Mouse (Mus musculus): ENCODE measurements around the gene Kcna1. TPM values are rescaled to one million over a fixed set of nuclear protein-coding genes. Genes with fewer than 3 reads are reported as not detected.

Kcna1 gene
- 100 to 1,000 TPM; 117 to 124 TPM for total RNA-seq (2021)

DNA sequence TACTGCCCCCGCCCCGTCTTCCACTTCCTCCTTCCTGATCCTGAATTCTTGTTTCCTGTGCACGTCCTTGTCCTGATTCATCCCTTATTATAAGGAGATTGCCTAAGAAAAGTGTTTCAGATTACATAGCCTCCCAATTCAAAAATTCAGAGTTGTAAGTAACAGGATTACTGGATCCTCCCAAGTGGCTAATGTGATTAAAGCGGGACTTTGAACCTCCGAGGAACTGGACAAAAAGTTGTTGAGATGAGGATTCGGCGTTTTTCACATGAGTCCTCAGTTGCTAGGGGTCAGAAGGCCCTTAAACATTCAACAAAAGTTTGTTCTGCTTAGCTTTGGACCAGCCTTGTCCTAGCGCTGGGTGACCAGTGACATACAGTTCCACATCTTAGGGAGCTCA lies at the start of gene Kcna1:
TSS of gene Kcna1 (minus strand) at position 4 of the 400 bp plus-strand sequence.
- intact Hi-C loops (cut with DNase I), result no loop called here
- DNase-seq (ENCODE audit: low spot score in 2 of 2), result no peak

DNA sequence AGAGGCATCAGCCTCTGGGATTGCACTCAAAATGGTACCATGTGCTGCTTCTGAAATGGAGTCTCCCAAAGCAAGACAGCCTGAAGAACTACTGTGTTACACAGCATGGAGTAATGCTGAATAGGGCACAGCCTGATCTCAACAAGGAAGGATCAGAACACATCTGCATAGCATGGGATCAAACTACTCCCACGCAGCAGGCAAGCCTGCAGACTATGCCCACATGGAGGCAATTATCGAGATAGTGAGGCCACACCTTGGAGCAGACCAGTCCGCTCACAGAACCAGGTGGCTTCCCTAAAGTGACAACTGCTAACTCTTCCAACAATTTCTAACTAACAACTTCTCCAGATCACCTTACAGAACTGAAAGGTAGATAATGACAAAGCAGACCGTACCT lies 40.9 kb upstream of the Kcna1 start:
- no peak for DNase-seq (ENCODE audit: low spot score in 2 of 2)
- intact Hi-C loops (cut with DNase I), result no loop called here

DNA sequence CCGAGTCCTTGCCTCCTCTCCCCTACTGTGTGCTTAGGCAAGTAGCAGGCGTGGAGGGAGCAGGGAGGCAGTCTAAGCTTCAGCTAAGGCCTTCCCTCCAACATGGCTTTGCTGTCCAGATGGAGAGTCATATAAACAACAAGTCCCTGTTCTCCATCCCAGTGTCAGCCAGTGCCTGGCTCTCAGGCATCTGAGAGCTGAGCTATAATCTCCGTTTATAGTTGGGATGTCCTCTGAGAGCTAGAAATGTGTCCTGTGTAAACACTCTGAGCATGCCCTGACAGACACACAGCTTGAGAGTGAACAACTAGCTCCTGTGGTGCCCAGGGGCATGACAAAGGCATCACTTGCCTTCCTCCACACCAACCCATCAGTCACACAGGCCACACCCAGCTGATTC lies 39.0 kb upstream of the Kcna1 start:
- DNase-seq (ENCODE audit: low spot score in 2 of 2), result no peak
- intact Hi-C loops (cut with DNase I), result no loop called here

DNA sequence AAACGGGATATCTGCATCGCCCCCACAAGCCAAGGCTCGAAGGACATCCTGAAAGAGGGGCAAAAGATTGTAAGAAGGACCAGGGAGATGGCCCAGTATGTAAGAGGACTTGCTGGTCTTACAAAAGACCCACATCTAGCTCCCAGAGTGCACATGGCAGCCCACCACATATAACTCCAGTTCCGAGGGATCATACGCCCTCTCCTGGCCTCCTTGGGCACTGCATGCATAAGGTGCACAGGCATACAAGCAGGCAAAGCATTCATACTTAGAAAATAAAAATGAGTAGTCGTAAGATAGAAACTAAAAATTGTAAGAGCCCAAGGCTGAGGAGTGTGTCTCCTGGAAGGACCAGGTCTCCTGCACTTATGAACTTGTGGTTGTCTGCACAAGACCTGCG lies 32.8 kb upstream of the Kcna1 start:
- no peak for DNase-seq (ENCODE audit: low spot score in 2 of 2)
- intact Hi-C loops (cut with DNase I), result no loop called here

DNA sequence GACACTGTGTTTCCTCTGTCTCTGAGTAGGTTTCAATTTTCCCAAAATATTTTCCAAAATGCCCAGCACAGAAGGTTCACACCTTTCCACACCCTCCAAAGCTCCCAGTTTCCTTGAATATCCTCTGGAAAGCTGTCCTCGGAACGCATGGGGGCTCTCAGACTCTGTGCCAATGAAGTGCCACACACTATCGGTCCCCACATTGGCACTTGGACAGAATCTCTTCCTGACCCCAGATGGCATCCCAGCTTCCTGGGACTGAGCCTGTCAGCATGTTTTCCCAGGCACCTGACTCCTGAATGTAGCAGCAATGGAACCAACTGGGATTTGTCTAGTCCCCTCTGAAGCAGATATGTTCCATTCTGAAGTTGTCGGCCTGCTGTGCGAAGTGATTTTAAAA lies 20.8 kb upstream of the Kcna1 start:
- intact Hi-C loops (cut with DNase I), result no loop called here
- DNase-seq (ENCODE audit: low spot score in 2 of 2), result no peak

DNA sequence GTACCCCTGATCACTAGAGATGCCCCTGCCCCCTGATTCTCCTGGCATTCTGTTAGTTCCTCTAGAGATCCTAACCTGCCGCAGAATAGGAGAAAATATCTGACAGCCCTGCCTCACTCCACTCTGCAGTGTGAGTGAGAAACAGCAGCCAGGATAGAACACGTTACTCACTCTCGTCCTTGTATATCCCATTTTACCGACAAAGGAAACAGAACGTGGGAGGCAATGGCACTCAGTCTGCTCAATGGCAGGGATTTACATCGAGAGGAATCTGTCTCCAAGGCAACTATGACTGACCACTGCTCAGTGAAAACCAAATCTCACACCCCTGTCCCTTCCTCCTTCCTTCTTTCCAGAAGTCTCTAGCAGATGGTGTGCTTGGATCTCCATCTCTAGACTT lies 19.9 kb upstream of the Kcna1 start:
- no peak for DNase-seq (ENCODE audit: low spot score in 2 of 2)
- intact Hi-C loops (cut with DNase I), result no loop called here

DNA sequence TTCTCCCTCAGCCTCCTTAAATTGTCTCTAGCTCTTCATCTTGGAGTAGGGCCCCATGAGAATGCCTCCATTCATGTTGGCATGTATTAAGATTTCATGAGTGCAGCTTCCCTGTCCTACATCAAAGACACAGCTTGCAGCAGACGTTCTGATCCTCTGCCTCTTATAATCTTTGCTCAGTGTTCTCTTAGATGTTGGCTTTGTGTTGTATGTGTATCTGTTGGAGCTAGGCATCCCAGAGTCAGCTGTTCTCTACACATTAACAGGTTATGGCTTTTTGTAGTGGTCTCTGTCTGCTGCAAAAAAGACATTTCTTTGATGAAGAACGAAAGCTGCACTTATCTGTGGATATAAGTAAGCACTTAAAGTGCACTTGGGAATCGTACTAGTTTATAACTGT lies 18.4 kb upstream of the Kcna1 start:
- no peak for DNase-seq (ENCODE audit: low spot score in 2 of 2)
- intact Hi-C loops (cut with DNase I), result no loop called here

GRCm38 (mm10) chr6:126657646-126658394 lies 11.6 kb upstream of the Kcna1 start:
- intact Hi-C loops (cut with DNase I), result no loop called here
- DNase-seq (ENCODE audit: low spot score in 2 of 2), result no peak

- intact Hi-C loops (cut with DNase I), result no loop called here
- no peak for DNase-seq (ENCODE audit: low spot score in 2 of 2)
These were observed 7.4 kb upstream of the Kcna1 start for GRCm38 (mm10) chr6:126653561-126653960.

- intact Hi-C loops (cut with DNase I), result loop anchor here (1.0 to 2.0 kb wide), 2 partner anchors 57 to 76 kb away; no protein-coding TSS in a partner anchor
- DNase-seq (ENCODE audit: low spot score in 2 of 2), result peak; percentile 83 to 84
These were observed 383 bp downstream of the Kcna1 start for GRCm38 (mm10) chr6:126645644-126646358.

DNA sequence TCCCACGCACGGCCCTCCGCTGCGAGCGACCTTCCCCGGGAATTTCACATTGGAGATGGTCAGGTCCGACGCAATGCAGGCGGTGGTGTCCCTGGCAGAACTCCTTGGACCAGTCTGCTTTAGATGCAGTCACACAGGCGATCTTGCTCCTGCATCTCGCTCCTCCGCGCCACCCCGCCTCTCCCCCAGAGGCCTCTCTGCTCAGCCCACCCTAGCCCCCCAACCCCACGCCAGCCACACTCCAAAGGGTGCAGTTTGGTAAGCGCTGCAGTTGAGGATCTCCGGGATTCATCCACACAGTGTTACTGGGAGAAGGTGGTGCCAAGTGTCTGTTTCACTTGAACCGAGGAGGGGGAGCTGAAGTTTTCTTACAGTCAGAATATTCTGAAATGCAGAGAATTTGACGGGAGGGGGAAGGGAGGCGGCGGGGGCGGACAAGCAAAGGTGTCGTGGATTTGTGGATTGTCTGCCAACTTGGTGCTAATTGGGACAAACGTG lies 1.1 kb downstream of the Kcna1 start:
- intact Hi-C loops (cut with DNase I), result loop anchor here (1.0 to 2.0 kb wide), 2 partner anchors 58 to 76 kb away; no protein-coding TSS in a partner anchor
- peak; percentile 72 to 78 for DNase-seq (ENCODE audit: low spot score in 2 of 2)

- peak; percentile 73 to 75 for DNase-seq (ENCODE audit: low spot score in 2 of 2)
- intact Hi-C loops (cut with DNase I), result loop anchor here (1.0 to 5.0 kb wide), 3 partner anchors 52 to 75 kb away; no protein-coding TSS in a partner anchor
These were observed 1.8 kb downstream of the Kcna1 start for GRCm38 (mm10) chr6:126644181-126645043.

DNA sequence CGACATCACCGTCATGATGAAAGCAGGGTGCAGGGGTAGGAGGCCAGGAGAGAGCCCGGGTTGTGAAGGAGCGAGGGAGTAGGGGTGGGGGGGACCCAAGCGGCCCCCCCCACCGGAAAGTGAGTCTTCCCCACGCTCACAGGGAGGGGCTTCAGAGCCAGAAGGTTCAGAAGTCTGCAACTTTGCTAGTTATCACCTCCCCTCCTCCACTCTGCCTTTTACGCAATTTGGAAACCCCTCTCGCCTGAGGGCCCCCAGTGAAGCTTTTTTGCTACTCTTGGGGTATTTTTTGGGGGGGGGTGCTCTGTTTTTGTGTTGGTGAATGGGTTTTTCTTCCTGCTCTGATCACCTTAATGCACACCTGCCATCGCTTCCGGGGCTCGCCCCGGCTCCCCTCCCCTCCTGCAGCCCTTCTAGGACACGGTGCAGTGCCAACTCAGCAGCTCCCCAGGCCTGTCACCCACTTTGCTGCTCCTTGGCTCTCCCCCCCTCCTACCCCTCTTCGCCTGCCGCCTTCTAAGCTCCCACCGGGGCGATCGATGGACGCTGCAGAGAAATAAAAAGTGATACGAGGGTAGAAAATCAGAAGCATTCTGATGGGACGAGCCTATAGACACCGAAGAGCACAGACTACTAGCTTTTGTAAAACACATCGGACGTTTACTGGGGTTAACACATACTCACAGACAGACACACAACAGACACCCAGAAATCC lies 2.7 kb downstream of the Kcna1 start:
- intact Hi-C loops (cut with DNase I), result loop anchor here (2.0 to 5.0 kb wide), 2 partner anchors 51 to 59 kb away; no protein-coding TSS in a partner anchor
- DNase-seq (ENCODE audit: low spot score in 2 of 2), result peak in 1 of 2 experiments; percentile 27

DNA sequence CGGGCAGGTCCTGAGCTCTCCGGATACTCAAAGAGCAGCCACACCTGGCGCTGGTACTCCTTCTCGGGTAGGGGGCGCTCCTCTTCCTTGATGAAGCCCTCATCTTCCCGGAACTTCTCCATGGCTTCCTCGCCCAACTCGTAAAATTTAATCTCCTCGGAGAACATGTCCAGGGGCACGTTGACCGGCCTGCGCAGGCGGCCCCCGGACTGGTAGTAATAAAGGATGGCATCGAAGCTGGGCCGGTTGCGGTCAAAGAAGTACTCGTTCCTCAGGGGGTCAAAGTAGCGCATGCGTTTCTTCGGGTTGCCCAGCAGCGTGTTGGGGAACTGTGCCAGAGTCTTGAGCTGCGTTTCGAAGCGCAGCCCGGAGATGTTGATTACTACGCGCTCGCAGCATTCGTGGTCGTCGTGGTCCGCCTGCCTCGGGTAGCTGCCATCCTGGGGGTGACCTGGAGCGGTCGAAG lies 3.3 kb downstream of the Kcna1 start:
- intact Hi-C loops (cut with DNase I), result loop anchor here (5.0 kb wide), 1 partner anchor 51 kb away; no protein-coding TSS in a partner anchor
- DNase-seq (ENCODE audit: low spot score in 2 of 2), result peak; percentile 55 to 64

- intact Hi-C loops (cut with DNase I), result no loop called here
- DNase-seq (ENCODE audit: low spot score in 2 of 2), result no peak
These were observed 17.7 kb downstream of the Kcna1 start for GRCm38 (mm10) chr6:126628451-126628850.

DNA sequence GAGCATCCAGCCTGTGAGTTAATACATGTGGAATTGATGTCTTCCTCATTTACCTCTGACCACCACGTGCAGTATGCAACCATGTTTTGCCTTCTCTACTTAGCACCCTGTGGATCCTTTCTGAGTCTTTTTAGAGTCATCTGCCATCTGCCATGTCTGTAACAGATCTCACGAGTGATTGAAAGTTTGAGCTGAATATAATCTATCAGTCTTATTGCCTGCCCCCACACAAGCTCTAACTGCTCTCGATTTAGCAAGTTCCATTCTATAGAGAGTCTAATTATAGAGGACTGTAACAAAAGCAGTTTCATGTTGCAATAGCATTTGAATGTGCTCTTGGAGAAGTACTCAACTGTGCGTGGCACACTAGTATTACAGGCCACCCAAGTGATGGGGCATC lies 27.7 kb downstream of the Kcna1 start:
- intact Hi-C loops (cut with DNase I), result no loop called here
- no peak for DNase-seq (ENCODE audit: low spot score in 2 of 2)

GRCm38 (mm10) chr6:126610746-126611145 lies 35.4 kb downstream of the Kcna1 start:
- DNase-seq (ENCODE audit: low spot score in 2 of 2), result no peak
- intact Hi-C loops (cut with DNase I), result no loop called here

DNA sequence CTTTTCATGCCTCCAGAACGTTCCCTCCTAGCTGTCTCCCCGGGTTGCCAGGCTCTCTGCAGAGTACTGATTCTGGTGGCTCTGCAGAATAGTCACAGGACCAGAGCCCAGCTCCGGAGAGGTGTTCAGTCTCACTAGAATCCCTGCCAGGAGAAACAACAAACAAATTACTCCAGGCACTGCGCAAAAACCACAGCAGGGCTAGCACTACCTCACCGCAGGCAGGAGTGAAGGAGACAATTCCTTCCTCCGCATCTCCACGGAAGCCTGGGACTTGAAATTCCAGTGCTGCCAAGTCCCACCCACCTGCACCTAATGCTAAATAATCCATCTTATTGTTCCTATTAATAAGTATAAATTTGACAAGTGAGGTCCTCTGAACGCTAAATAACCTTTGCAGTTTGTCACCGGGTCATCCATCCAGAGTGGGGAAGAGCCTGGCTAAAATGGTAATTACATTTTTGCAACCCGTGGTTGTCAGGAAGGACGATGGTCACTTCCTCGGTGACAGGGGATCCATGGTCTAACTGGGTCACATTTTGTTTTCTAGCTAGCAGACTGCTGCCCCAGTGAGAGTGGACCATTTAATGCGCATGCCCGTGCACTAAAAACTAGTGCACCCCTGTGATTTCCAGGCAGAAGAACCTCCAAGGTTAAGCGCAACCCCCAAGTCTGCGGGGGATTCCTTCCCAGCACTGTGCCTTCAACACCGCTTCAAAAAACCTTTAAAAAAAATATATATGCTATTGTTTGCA lies 36.8 kb downstream of the Kcna1 start:
- DNase-seq (ENCODE audit: low spot score in 2 of 2), result no peak
- intact Hi-C loops (cut with DNase I), result no loop called here

All from left cerebral cortex, postnatal 36 days (tissue).